Mouse (Mus musculus) ES-Bruce4 (cell line): Measurements from ENCODE around the gene Kdelr1. TPM values are rescaled to one million over a fixed set of nuclear protein-coding genes. Genes with fewer than 3 reads are reported as not detected.

ENCODE experiments used
- H3K27ac ChIP-seq: 2 replicates; pipeline ENCODE4 v1.5.1; 2012; ENCODE audit warnings: low read length, inconsistent platforms; ENCODE audit not compliant: insufficient read depth
- H3K27me3 ChIP-seq: 2 replicates; pipeline ENCODE4 v1.6.1; 2012; ENCODE audit warnings: mild to moderate bottlenecking, low read length, inconsistent platforms; ENCODE audit not compliant: control insufficient read depth, poor library complexity, insufficient read depth, severe bottlenecking
- H3K36me3 ChIP-seq: 2 replicates; pipeline ENCODE4 v1.6.1; 2012; ENCODE audit warnings: inconsistent platforms, mild to moderate bottlenecking, low read length, moderate library complexity; ENCODE audit not compliant: control insufficient read depth, poor library complexity, insufficient read depth, severe bottlenecking
- H3K4me1 ChIP-seq: one replicate; pipeline ENCODE4 v1.8.1; 2011; ENCODE audit warnings: low read length; ENCODE audit not compliant: control insufficient read depth, insufficient read depth
- H3K4me3 ChIP-seq: 2 replicates; pipeline ENCODE4 v1.5.1; 2011; ENCODE audit warnings: low read depth, mild to moderate bottlenecking, low read length
- H3K9ac ChIP-seq: 2 replicates; pipeline ENCODE4 v1.6.1; 2012; ENCODE audit warnings: low read depth, mild to moderate bottlenecking, inconsistent platforms; ENCODE audit not compliant: poor library complexity, severe bottlenecking
- H3K9me3 ChIP-seq: replicated peaks from 2 replicates; pipeline ENCODE4 v1.6.1; 2012; ENCODE audit warnings: mild to moderate bottlenecking, low read length, inconsistent platforms; ENCODE audit not compliant: control insufficient read depth, poor library complexity, insufficient read depth, severe bottlenecking
- CTCF ChIP-seq: IDR thresholded peaks from one replicate; pipeline ENCODE4 v1.8.1; 2011; ENCODE audit warnings: low read depth, low read length
- EP300 ChIP-seq: IDR thresholded peaks from 2 replicates; pipeline ENCODE4 v1.6.1; 2011; ENCODE audit warnings: low read depth, low read length; ENCODE audit not compliant: insufficient read depth
- POLR2A ChIP-seq: IDR thresholded peaks from one replicate; pipeline ENCODE4 v1.8.1; 2011; ENCODE audit warnings: low read length; ENCODE audit not compliant: insufficient read depth
- polyA plus RNA-seq: library from polyadenylated mRNA; stranded (reverse); fragments of >200 nt; gene quantifications from 2 replicates; pipeline ENCODE4 v1.2.4, GENCODE M21; 2011; ENCODE audit warnings: low read depth; ENCODE audit not compliant: missing spikeins, insufficient read depth, insufficient read length

Kdelr1 gene
- polyA plus RNA-seq, 1 experiment, result 102 TPM

- TF ChIP-seq POLR2A, result no peak
- TF ChIP-seq EP300, result no peak
- no peak for TF ChIP-seq CTCF
- H3K27ac ChIP-seq, result no peak overlapping the region
- no peaks in the 10 kb centered on the region for H3K4me1 ChIP-seq
- no peak overlapping the region for H3K9ac ChIP-seq
- no peaks in the 10 kb centered on the region for H3K36me3 ChIP-seq
- peak overlapping the region; percentile 62; the same call in 1 of the 2 replicates for H3K4me3 ChIP-seq
- H3K9me3 ChIP-seq, result no peaks in the 10 kb centered on the region
- H3K27me3 ChIP-seq, result no peaks in the 10 kb centered on the region
These were observed 57.1 kb downstream of the Kdelr1 start for GRCm38 (mm10) chr7:45929688-45930087.

Other genes with a start within 250 kb of the Kdelr1 start
- 2.5 and 3.0 TPM in 2 replicates for gene Rasip1, start 245.3 kb upstream of the Kdelr1 start, polyA plus RNA-seq
- gene Mamstr, start 232.8 kb upstream of the Kdelr1 start, polyA plus RNA-seq, result 2.2 and 4.1 TPM in 2 replicates
- gene Fut2, start 206.4 kb upstream of the Kdelr1 start, polyA plus RNA-seq, result 0.87 TPM in 1 of 2 replicates, not detected in the other
- 0.51 TPM in 1 of 2 replicates, not detected in the other for gene Ntn5, start 188.8 kb upstream of the Kdelr1 start, polyA plus RNA-seq
- 1.1 and 1.4 TPM in 2 replicates for gene Sec1, start 178.4 kb upstream of the Kdelr1 start, polyA plus RNA-seq
- gene Car11, start 172.9 kb upstream of the Kdelr1 start, polyA plus RNA-seq, result 6.0 and 9.7 TPM in 2 replicates
- 6.7 and 6.9 TPM in 2 replicates for gene Dbp, start 167.7 kb upstream of the Kdelr1 start, polyA plus RNA-seq
- 1,593 and 1,677 TPM in 2 replicates for gene Rpl18, start 157.3 kb upstream of the Kdelr1 start, polyA plus RNA-seq
- gene Sphk2, start 154.8 kb upstream of the Kdelr1 start, polyA plus RNA-seq, result 10.4 and 11.1 TPM in 2 replicates
- gene Fam83e, start 151.6 kb upstream of the Kdelr1 start, polyA plus RNA-seq, result 0.85 and 1.4 TPM in 2 replicates
- gene Spaca4, start 147.0 kb upstream of the Kdelr1 start, polyA plus RNA-seq, result not detected in 2 replicates
- 9.6 and 11.3 TPM in 2 replicates for gene Lmtk3, start 89.0 kb upstream of the Kdelr1 start, polyA plus RNA-seq
- gene Sult2b1, start 88.1 kb upstream of the Kdelr1 start, polyA plus RNA-seq, result 5.4 and 6.4 TPM in 2 replicates
- 75.1 and 75.8 TPM in 2 replicates for gene Cyth2, start 58.2 kb upstream of the Kdelr1 start, polyA plus RNA-seq
- gene Kcnj14, start 48.0 kb upstream of the Kdelr1 start, polyA plus RNA-seq, result 0.75 TPM in 1 of 2 replicates, not detected in the other
- 32.3 and 36.3 TPM in 2 replicates for gene Grwd1, start 41.8 kb upstream of the Kdelr1 start, polyA plus RNA-seq
- gene Grin2d, start 5.6 kb downstream of the Kdelr1 start, polyA plus RNA-seq, result 0.43 and 0.68 TPM in 2 replicates
- 2.0 and 3.4 TPM in 2 replicates for gene Syngr4, start 23.9 kb downstream of the Kdelr1 start, polyA plus RNA-seq
- gene Tmem143, start 24.2 kb downstream of the Kdelr1 start, polyA plus RNA-seq, result 21.7 and 28.2 TPM in 2 replicates
- 10.6 and 11.0 TPM in 2 replicates for gene Emp3, start 48.6 kb downstream of the Kdelr1 start, polyA plus RNA-seq
- gene Ccdc114, start 51.3 kb downstream of the Kdelr1 start, polyA plus RNA-seq, result 7.6 and 10.2 TPM in 2 replicates
- gene Abcc6, start 157.5 kb downstream of the Kdelr1 start, polyA plus RNA-seq, result not detected in 2 replicates
- 130 and 134 TPM in 2 replicates for gene Nomo1, start 160.9 kb downstream of the Kdelr1 start, polyA plus RNA-seq
- gene Kcnj11, start 228.0 kb downstream of the Kdelr1 start, polyA plus RNA-seq, result 1.0 and 1.5 TPM in 2 replicates